Comparison of ENCODE assay signal across 8 mouse cellular contexts in genomic region chr8:13158718-13159376, GRCm38 (mm10). TPM values are rescaled to one million over a fixed set of nuclear protein-coding genes. Genes with fewer than 3 reads are reported as not detected.
DNase-seq lines count a peak whose midpoint lies in the region; ATAC-seq and TF ChIP-seq lines count a peak whose summit lies in the region.

Gene Lamp1 (plus strand): TSS chr8:13159161.

- peak within 1 kb of the TSS; percentile 76 to 92 for H3K4me3 ChIP-seq in MEL (ENCODE audit: control insufficient read depth in 1 of 2, insufficient read depth in 1 of 2, low read depth in 2 of 2, low read length in 2 of 2)
- peak within 1 kb of the TSS; percentile 87 for H3K4me3 ChIP-seq in cerebellum, adult 2 months (replicated peaks; ENCODE audit: insufficient read depth, low read depth, low read length)
- H3K4me3 ChIP-seq in forebrain, postnatal 0 days (ENCODE audit: low read depth, low read length): peak within 1 kb of the TSS; percentile 99
- H3K4me3 ChIP-seq in lung, embryonic 15.5 days: peak within 1 kb of the TSS; percentile 86

- peak within 1 kb of the TSS; percentile 35 for H3K27ac ChIP-seq in MEL (ENCODE audit: control insufficient read depth, low read depth, low read length)
- peak within 1 kb of the TSS; percentile 74 for H3K27ac ChIP-seq in cerebellum, adult 2 months (ENCODE audit: insufficient read depth, low read length)
- H3K27ac ChIP-seq in forebrain, postnatal 0 days (ENCODE audit: low read depth, low read length): peak within 1 kb of the TSS; percentile 84
- H3K27ac ChIP-seq in lung, embryonic 15.5 days: 0 out of 2 replicates have a peak within 1 kb of the TSS, but pooled peaks have one; percentile 25

- no peak for TF ChIP-seq RAD21 in MEL (IDR thresholded peaks at IDR 0.05; ENCODE audit: low read depth, low read length)

- peak in 1 of 2 experiments; percentile 63; a peak in 3 of 4 replicates for TF ChIP-seq POLR2A in MEL (IDR thresholded peaks at IDR 0.05; ENCODE audit: control insufficient read depth in 1 of 2, insufficient read depth in 1 of 2, low read depth in 1 of 2, low read length in 2 of 2, poor library complexity in 1 of 2)
- TF ChIP-seq POLR2A in cerebellum, adult 2 months (IDR thresholded peaks at IDR 0.05; ENCODE audit: borderline replicate concordance, insufficient read depth, low read length): peak; percentile 58

- no peaks in the 10 kb centered on the region for H3K27me3 ChIP-seq in MEL (ENCODE audit: control insufficient read depth in 1 of 2, insufficient read depth in 2 of 2, low read length in 2 of 2)
- H3K27me3 ChIP-seq in cerebellum, adult 2 months (ENCODE audit: control insufficient read depth, insufficient read depth, low read length): no peaks in the 10 kb centered on the region
- H3K27me3 ChIP-seq in forebrain, postnatal 0 days (ENCODE audit: insufficient read depth, low read length): no peaks in the 10 kb centered on the region
- H3K27me3 ChIP-seq in lung, embryonic 15.5 days: no peaks in the 10 kb centered on the region

- H3K79me2 ChIP-seq in MEL (ENCODE audit: control insufficient read depth, insufficient read depth, low read length, poor library complexity): peaks cover 44% of the 10 kb centered on the region

- TF ChIP-seq EP300 in MEL (IDR thresholded peaks at IDR 0.05; ENCODE audit: low read depth in 1 of 2, low read length in 2 of 2): peak in 1 of 2 experiments; percentile 33; a peak in 1 of 4 replicates

- H3K9me3 ChIP-seq in MEL (replicated peaks; ENCODE audit: insufficient read depth, low read length): no peaks in the 10 kb centered on the region
- H3K9me3 ChIP-seq in forebrain, postnatal 0 days (ENCODE audit: low read length): no peaks in the 10 kb centered on the region
- no peaks in the 10 kb centered on the region for H3K9me3 ChIP-seq in lung, embryonic 15.5 days

- peak; percentile 99 for ATAC-seq in forebrain, postnatal 0 days
- peak; percentile 95 for ATAC-seq in lung, embryonic 15.5 days (ENCODE audit: borderline replicate concordance, extremely low read depth, low FRiP score, low TSS enrichment)

- H3K4me2 ChIP-seq in forebrain, postnatal 0 days (ENCODE audit: low read depth): peak within 1 kb of the TSS; percentile 90
- peak within 1 kb of the TSS; percentile 81 for H3K4me2 ChIP-seq in lung, embryonic 15.5 days

- H3K4me1 ChIP-seq in MEL (ENCODE audit: control insufficient read depth in 1 of 2, insufficient read depth in 2 of 2, low read length in 2 of 2): peaks cover 15 to 23% of the 10 kb centered on the region in 2 experiments
- H3K4me1 ChIP-seq in cerebellum, adult 2 months (ENCODE audit: control insufficient read depth, insufficient read depth, low read length): no peaks in the 10 kb centered on the region; the same call in 1 of the 2 replicates
- peaks cover 9% of the 10 kb centered on the region; the same call in 1 of the 2 replicates for H3K4me1 ChIP-seq in forebrain, postnatal 0 days (ENCODE audit: insufficient read depth)
- peaks cover 20% of the 10 kb centered on the region for H3K4me1 ChIP-seq in lung, embryonic 15.5 days

- H3K9ac ChIP-seq in MEL (ENCODE audit: control insufficient read depth, low read depth, low read length, poor library complexity, severe bottlenecking): peak within 1 kb of the TSS; percentile 93
- H3K9ac ChIP-seq in forebrain, postnatal 0 days: peak within 1 kb of the TSS; percentile 83
- peak within 1 kb of the TSS; percentile 88 for H3K9ac ChIP-seq in lung, embryonic 15.5 days

- DNase-seq in MEL (ENCODE audit: low read depth, low spot score): peak; percentile 99
- DNase-seq in cerebellum, adult 2 months: peak; percentile 98 to 99
- DNase-seq in forebrain, postnatal 0 days: peak; percentile 99
- peak; percentile 100 for DNase-seq in heart, postnatal 4 days
- peak; percentile 97 to 100 for DNase-seq in layer of hippocampus, adult 8-10 months (ENCODE audit: low spot score in 2 of 2)
- peak; percentile 99 for DNase-seq in ovary, adult 18-20 months (ENCODE audit: low spot score)
- peak; percentile 96 for DNase-seq in thymus, postnatal 0 days (ENCODE audit: low spot score)

- under 1% methylated on average over 50 of the region's 50 CpGs for WGBS in cerebellum, adult 2 months
- 3% methylated on average over 18 of the region's 50 CpGs for WGBS in forebrain, postnatal 0 days
- WGBS in lung, embryonic 15.5 days: 1% methylated on average over 44 of the region's 50 CpGs

- peaks cover 0 to 32% of the 10 kb centered on the region in 2 experiments; a peak in 2 of 4 replicates for H3K36me3 ChIP-seq in MEL (ENCODE audit: control insufficient read depth in 1 of 2, insufficient read depth in 2 of 2, low read length in 2 of 2)
- H3K36me3 ChIP-seq in forebrain, postnatal 0 days (ENCODE audit: insufficient read depth): peaks cover 10% of the 10 kb centered on the region; the same call in 1 of the 2 replicates
- H3K36me3 ChIP-seq in lung, embryonic 15.5 days: no peaks in the 10 kb centered on the region

- no peak for TF ChIP-seq CTCF in MEL (IDR thresholded peaks at IDR 0.05 in 2 of 3, conservative IDR thresholded peaks at IDR 0.05 in 1 of 3; ENCODE audit: control insufficient read depth in 1 of 3, insufficient read depth in 1 of 3, low read depth in 2 of 3, low read length in 3 of 3, poor library complexity in 1 of 3, severe bottlenecking in 1 of 3)
- TF ChIP-seq CTCF in cerebellum, adult 2 months (IDR thresholded peaks at IDR 0.05; ENCODE audit: borderline replicate concordance, insufficient read depth, low read depth, low read length): no peak
- TF ChIP-seq CTCF in forebrain, postnatal 0 days (IDR thresholded peaks at IDR 0.05; ENCODE audit: low read depth): no peak

TF ChIP-seq in MEL, 35 proteins besides CTCF, POLR2A, EP300 and RAD21:
- TF ChIP-seq HCFC1 (IDR thresholded peaks at IDR 0.05; ENCODE audit: low read depth, low read length): peak; percentile 87
- peak; percentile 49; the same call in 1 of the 2 replicates for TF ChIP-seq TBP (IDR thresholded peaks at IDR 0.05; ENCODE audit: low read depth, low read length)
- peak; percentile 72 for TF ChIP-seq NELFE (IDR thresholded peaks at IDR 0.05; ENCODE audit: low read depth, low read length)
- no peak for TF ChIP-seq UBTF (IDR thresholded peaks at IDR 0.05; ENCODE audit: borderline replicate concordance, insufficient read depth, low read depth, low read length)
- peak; percentile 97 for TF ChIP-seq CHD2 (IDR thresholded peaks at IDR 0.05; ENCODE audit: low read length)
- TF ChIP-seq KAT2A (conservative IDR thresholded peaks at IDR 0.05; ENCODE audit: low read depth, low read length): no peak; the same call in 1 of the 2 replicates
- TF ChIP-seq POLR2AphosphoS2 (IDR thresholded peaks at IDR 0.05; ENCODE audit: low read length): peak; percentile 57; the same call in 1 of the 2 replicates
- no peak for TF ChIP-seq ZC3H11A (IDR thresholded peaks at IDR 0.05; ENCODE audit: low read depth, low read length)
- TF ChIP-seq USF1 (IDR thresholded peaks at IDR 0.05; ENCODE audit: low read depth, low read length): peak; percentile 92
- TF ChIP-seq POLR2AphosphoS5 (IDR thresholded peaks at IDR 0.05; ENCODE audit: borderline replicate concordance, low read depth, low read length): no peak; the same call in 1 of the 2 replicates
- peak; percentile 97 for TF ChIP-seq SIN3A (IDR thresholded peaks at IDR 0.05; ENCODE audit: low read length)
- TF ChIP-seq MYC (IDR thresholded peaks at IDR 0.05; ENCODE audit: low read depth, low read length): peak; percentile 65; the same call in 1 of the 2 replicates
- TF ChIP-seq MAFK (IDR thresholded peaks at IDR 0.05; ENCODE audit: borderline replicate concordance, low read depth, low read length): no peak
- TF ChIP-seq GABPA (IDR thresholded peaks at IDR 0.05; ENCODE audit: low read depth, low read length): no peak
- peak; percentile 49; the same call in 1 of the 2 replicates for TF ChIP-seq NRF1 (IDR thresholded peaks at IDR 0.05; ENCODE audit: insufficient read depth, low read depth, low read length, poor library complexity, severe bottlenecking)
- TF ChIP-seq MYB (IDR thresholded peaks at IDR 0.05; ENCODE audit: low read depth, low read length): no peak
- peak; percentile 95 to 100 for TF ChIP-seq USF2 (IDR thresholded peaks at IDR 0.05; ENCODE audit: borderline replicate concordance in 1 of 2, insufficient read depth in 1 of 2, low read depth in 1 of 2, low read length in 2 of 2)
- peak; percentile 84 for TF ChIP-seq ETS1 (IDR thresholded peaks at IDR 0.05; ENCODE audit: low read depth, low read length)
- no peak for TF ChIP-seq SMC3 (IDR thresholded peaks at IDR 0.05; ENCODE audit: low read depth, low read length)
- TF ChIP-seq MAX (IDR thresholded peaks at IDR 0.05; ENCODE audit: low read length): peak; percentile 97
- no peak for TF ChIP-seq ELF1 (IDR thresholded peaks at IDR 0.05; ENCODE audit: low read depth, low read length)
- TF ChIP-seq TCF12 (IDR thresholded peaks at IDR 0.05; ENCODE audit: low read depth, low read length): peak; percentile 52
- peak; percentile 94 for TF ChIP-seq MXI1 (IDR thresholded peaks at IDR 0.05; ENCODE audit: low read depth, low read length)
- TF ChIP-seq ZNF384 (IDR thresholded peaks at IDR 0.05; ENCODE audit: low read depth, low read length): no peak
- TF ChIP-seq RCOR1 (IDR thresholded peaks at IDR 0.05; ENCODE audit: low read depth, low read length): no peak
- no peak for TF ChIP-seq TAL1 (IDR thresholded peaks at IDR 0.05; ENCODE audit: low read length)
- TF ChIP-seq MAZ (IDR thresholded peaks at IDR 0.05; ENCODE audit: low read depth, low read length): peak; percentile 53; the same call in 1 of the 2 replicates
- TF ChIP-seq BHLHE40 (IDR thresholded peaks at IDR 0.05; ENCODE audit: borderline replicate concordance, low read depth, low read length): peak; percentile 98
- TF ChIP-seq MEF2A (IDR thresholded peaks at IDR 0.05; ENCODE audit: extremely low read depth, insufficient replicate concordance, low read depth, low read length, poor library complexity, severe bottlenecking): no peak
- no peak for TF ChIP-seq E2F4 (IDR thresholded peaks at IDR 0.05; ENCODE audit: borderline replicate concordance, low read depth, low read length)

RNA-seq across cellular contexts. Expression of gene Lamp1, which starts in this region (rescaled TPM):
- 191 and 205 TPM in 2 replicates for total RNA-seq in MEL (2012; rRNA removed)
- polyA plus RNA-seq in MEL (2012; ENCODE audit: insufficient read depth in 1 of 2, insufficient read length in 2 of 2, low read depth in 1 of 2, low replicate concordance in 2 of 2, missing spikeins in 1 of 2): 100 to 1,000 TPM; 109 to 233 TPM
- 554 and 555 TPM in 2 replicates for polyA plus RNA-seq in cerebellum, adult 2 months (2012; rRNA removed)
- 270 and 295 TPM in 2 replicates for total RNA-seq in forebrain, postnatal 0 days (2014; rRNA removed)
- 356 and 373 TPM in 2 replicates for polyA plus RNA-seq in forebrain, postnatal 0 days (2015; fragmentation: Nextera tagmentation; extraction: Ambion mirVana)
- total RNA-seq in heart, postnatal 4 days (2021): 100 to 1,000 TPM; 282 to 294 TPM
- total RNA-seq in layer of hippocampus, adult 8-10 months (2022): 100 to 1,000 TPM; 261 to 360 (median 306) TPM
- polyA plus RNA-seq in lung, embryonic 15.5 days (2015; fragmentation: Nextera tagmentation; extraction: Ambion mirVana): 318 and 321 TPM in 2 replicates
- polyA plus RNA-seq in thymus, postnatal 0 days (2015; fragmentation: Nextera tagmentation; extraction: Ambion mirVana): 211 and 215 TPM in 2 replicates

Comparison
In these comparisons a context has a peak if more than half of its experiments do, and no peak if none do; other contexts are left out.
1. Peak in every context shown above with its lines: DNase-seq, ATAC-seq, H3K4me3 ChIP-seq and H3K27ac ChIP-seq.
2. H3K27ac ChIP-seq: peak in every context shown above with its lines; median percentile 84 in forebrain, postnatal 0 days; 74 in cerebellum, adult 2 months; 35 in MEL; 25 in lung, embryonic 15.5 days.